Mouse (Mus musculus) left cerebral cortex, adult 18-20 months (tissue): ENCODE measurements around the gene Shank2. TPM values are rescaled to one million over a fixed set of nuclear protein-coding genes. Genes with fewer than 3 reads are reported as not detected.

Experiments
- DNase-seq, 2 experiments: peaks; one replicate each; pipeline ENCODE4 v3.0.0; 2021 to 2022; ENCODE audit warnings: low spot score in 2 of 2, mixed read lengths in 1 of 2
- total RNA-seq, 2 experiments: library from RNA; stranded (reverse); gene quantifications; 2 replicates each; pipeline ENCODE4 v1.2.3; 2021

Gene Shank2
- total RNA-seq, 2 experiments from 2014 or later = 124 to 128 TPM

- no peak for DNase-seq
Measured at GRCm38 (mm10) chr7:144029246-144029645, 27.5 kb downstream of the Shank2 start.

DNA sequence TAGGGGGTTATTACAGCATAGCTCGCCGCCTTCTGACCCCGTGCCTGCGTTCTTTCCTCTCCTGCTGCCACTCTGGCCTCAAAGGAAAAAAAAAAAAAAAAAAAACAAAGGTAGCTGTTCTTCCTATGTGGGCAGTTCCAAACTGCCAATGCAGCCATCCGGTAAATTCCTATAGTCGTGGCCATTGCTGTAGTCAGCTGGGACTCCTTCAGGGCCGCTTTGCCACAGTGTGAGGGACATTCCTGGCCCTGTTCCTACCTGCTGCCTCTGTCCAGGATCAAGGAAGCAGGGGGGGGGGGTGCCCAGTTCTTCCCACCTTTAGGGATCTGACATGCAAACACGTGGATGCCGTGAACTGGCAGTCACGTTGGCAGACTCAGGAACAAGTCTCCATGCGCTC is 29.1 kb downstream of the Shank2 start:
- DNase-seq = no peak

- DNase-seq = no peak
Measured at GRCm38 (mm10) chr7:144031611-144032010, 29.9 kb downstream of the Shank2 start.

DNA sequence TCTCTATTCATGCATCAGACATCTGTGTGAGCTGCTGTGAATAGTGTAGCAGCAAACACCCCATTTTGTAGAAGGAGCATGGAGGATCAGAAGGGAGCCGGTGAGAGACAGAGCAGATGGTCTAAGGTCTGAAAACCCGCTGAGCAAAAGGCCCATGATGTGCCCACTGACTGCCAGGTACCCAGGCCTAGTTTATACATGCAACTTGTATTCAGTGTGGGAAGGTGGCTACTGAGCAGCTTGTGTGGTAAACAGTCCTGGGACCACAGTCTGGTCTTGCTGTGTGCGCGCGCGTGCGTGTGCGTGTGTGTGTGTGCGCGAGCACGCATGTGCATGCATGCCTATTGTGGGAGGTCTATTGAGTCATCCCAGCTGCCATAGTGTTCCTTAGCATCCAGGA is 35.8 kb downstream of the Shank2 start:
- DNase-seq = no peak

- DNase-seq = peak; percentile 49 to 60
Measured at GRCm38 (mm10) chr7:144037966-144038669, 36.4 kb downstream of the Shank2 start.

GRCm38 (mm10) chr7:144038741-144039140 is 37.0 kb downstream of the Shank2 start:
- DNase-seq = no peak

GRCm38 (mm10) chr7:144040328-144040727 is 38.6 kb downstream of the Shank2 start:
- no peak for DNase-seq

DNA sequence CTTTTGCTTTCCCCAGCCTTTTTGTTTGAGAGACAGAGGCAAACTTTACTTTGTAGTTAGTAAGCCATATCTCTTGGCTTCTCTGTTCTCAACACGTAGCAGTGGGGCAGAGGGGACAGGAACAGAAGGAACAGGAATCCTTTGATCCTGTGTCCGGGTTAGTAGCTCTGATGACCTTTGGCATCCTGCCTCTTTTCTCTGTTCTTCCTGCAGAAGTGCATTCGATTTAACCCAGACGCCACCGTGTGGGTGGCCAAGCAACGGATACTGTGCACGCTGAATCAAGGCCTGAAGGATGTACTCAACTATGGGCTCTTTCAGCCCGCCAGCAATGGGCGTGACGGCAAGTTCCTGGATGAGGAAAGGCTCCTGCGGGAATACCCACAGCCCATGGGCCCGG is 50.3 kb downstream of the Shank2 start:
- no peak for DNase-seq

GRCm38 (mm10) chr7:144055188-144055587 is 53.5 kb downstream of the Shank2 start:
- no peak for DNase-seq

GRCm38 (mm10) chr7:144055702-144056531 is 54.2 kb downstream of the Shank2 start:
- peak in 1 of 2 experiments; percentile 5 for DNase-seq

DNA sequence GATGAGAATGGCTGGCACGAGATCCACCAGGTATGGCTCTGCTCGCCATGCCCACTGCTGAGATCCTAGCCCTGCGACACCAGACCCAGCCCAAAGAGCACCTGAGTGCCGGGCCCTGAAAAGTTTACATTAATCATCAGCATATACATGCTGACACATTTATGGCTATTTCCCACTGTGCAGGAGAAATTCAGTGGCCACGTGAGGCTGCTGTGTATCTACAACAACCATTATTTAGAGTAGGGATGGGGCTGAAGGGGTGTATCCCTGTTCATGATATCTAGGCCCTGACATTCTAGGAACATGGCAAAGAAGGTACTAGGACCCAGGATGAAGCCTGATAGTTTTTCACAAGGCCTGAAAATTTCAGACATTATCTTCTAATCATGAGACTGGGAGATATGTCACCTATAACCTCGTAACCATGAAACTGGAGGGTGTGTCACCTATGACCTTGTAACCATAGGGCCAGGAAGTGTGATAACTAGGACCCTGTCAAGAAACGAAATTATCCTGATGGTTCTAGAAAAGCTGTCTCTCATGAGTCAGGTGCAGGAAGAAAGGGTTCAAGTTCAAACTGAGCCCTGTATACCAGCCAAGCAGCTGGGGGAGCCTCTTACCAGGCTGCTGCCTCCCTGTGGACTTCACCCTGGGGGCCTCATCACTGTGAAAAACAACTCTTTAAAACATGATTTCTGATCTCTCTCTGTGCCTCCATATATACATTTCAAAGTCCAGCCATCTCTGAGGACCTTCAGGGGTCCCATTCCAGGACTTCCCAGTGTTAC is 68.6 kb downstream of the Shank2 start:
- DNase-seq = no peak

DNA sequence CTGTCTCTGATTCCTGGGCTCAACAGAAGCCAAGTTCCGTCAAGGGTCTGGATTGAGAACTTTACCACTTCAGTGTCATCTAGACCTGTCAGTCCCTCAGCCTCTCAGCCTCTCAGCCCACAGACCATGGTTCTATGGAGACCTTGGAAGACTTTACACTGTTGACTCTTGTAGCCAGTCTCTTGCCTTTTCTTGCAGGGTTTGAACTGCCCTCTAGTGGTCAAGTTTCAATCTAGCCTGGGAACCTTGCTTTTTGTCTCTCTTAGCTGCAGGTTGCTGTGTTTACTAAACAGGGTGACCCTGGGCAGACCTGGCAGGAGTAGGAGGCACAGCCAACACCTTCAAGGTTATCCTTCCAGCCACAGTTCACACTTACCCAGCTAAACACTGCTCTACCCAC is 70.5 kb downstream of the Shank2 start:
- peak; percentile 10 to 13 for DNase-seq

- DNase-seq = no peak
Measured at GRCm38 (mm10) chr7:144072856-144073255, 71.1 kb downstream of the Shank2 start.

- peak; percentile 75 to 86 for DNase-seq
Measured at GRCm38 (mm10) chr7:144074718-144075117, 73.0 kb downstream of the Shank2 start.

- DNase-seq = no peak
Measured at GRCm38 (mm10) chr7:144078661-144079060, 76.9 kb downstream of the Shank2 start.

GRCm38 (mm10) chr7:144079861-144080260 is 78.1 kb downstream of the Shank2 start:
- DNase-seq = no peak

- peak; percentile 33 to 43 for DNase-seq
Measured at GRCm38 (mm10) chr7:144081448-144081847, 79.7 kb downstream of the Shank2 start.

DNA sequence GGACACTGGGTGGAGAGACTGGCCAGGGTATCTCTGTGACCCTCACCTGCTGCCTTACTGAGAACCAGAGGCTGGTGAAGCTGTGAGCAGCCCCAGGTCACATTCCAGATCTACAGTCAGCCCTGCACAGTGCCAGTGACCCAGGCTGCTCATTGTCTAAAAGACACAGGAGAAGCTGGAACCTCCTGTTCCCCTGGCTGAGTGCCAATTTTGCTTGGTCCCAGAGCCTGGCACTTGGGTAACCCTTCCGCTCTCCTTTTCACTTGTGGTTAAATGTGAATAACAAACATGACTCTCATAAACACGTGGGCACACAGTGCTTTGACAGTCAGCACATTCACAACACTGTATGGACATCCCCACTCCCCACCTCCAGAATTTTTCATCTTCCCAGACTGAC is 80.2 kb downstream of the Shank2 start:
- no peak for DNase-seq

GRCm38 (mm10) chr7:144087277-144087676 is 85.5 kb downstream of the Shank2 start:
- DNase-seq = no peak

DNA sequence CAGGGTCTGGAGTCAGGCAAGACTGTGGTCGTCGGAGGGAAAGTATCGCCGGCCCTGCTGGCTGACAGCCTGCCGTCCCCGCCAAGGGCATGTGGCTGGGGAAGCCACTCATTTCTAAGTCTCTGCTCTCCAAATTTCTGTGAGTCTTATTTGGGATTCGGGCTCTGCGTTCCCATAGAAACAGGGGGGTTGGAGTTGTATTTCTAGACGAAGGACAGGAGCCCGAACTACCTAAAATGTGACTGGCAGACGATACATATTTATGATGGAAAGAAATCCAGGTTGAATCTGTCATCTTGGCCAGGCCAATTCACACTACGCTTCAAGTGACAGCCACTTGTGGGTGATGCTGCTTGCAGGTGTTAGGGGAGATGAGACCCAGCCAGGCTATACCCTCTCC is 92.4 kb downstream of the Shank2 start:
- no peak for DNase-seq

- peak; percentile 55 to 59 for DNase-seq
Measured at GRCm38 (mm10) chr7:144097314-144097713, 95.6 kb downstream of the Shank2 start.
